Mouse (Mus musculus) limb, embryonic 12.5 days (tissue): ENCODE measurements around the gene Cntnap2. TPM values are rescaled to one million over a fixed set of nuclear protein-coding genes. Genes with fewer than 3 reads are reported as not detected.

Source experiments
- ATAC-seq: fragments of 200-750 bp; cut with Nextera tagmentation; 2 replicates; pipeline ENCODE4 v1.8.0; 2017; ENCODE audit warnings: low read depth, moderate TSS enrichment; ENCODE audit not compliant: insufficient number of reproducible peaks, insufficient read depth, low FRiP score, low TSS enrichment
- H3K27ac ChIP-seq: fragments of 300-500 bp; sonication (generic); 2 replicates; pipeline ENCODE4 v1.5.1; 2016; ENCODE audit warnings: mild to moderate bottlenecking, moderate library complexity
- H3K27me3 ChIP-seq: fragments of 300-500 bp; sonication (generic); 2 replicates; pipeline ENCODE4 v1.6.1; 2016; ENCODE audit warnings: mild to moderate bottlenecking, moderate library complexity
- H3K36me3 ChIP-seq: fragments of 300-500 bp; sonication (generic); 2 replicates; pipeline ENCODE4 v1.6.1; 2016; ENCODE audit warnings: mild to moderate bottlenecking, moderate library complexity
- H3K4me1 ChIP-seq: fragments of 300-500 bp; sonication (generic); replicated peaks from 2 replicates; pipeline ENCODE4 v1.6.1; 2016
- H3K4me2 ChIP-seq: fragments of 300-500 bp; sonication (generic); 2 replicates; pipeline ENCODE4 v1.6.1; 2016; ENCODE audit warnings: mild to moderate bottlenecking, moderate library complexity
- H3K4me3 ChIP-seq: fragments of 300-500 bp; sonication (generic); replicated peaks from 2 replicates; pipeline ENCODE4 v1.5.1; 2016; ENCODE audit warnings: mild to moderate bottlenecking
- H3K9ac ChIP-seq: fragments of 300-500 bp; sonication (generic); replicated peaks from 2 replicates; pipeline ENCODE4 v1.6.1; 2016; ENCODE audit warnings: mild to moderate bottlenecking, moderate library complexity
- H3K9me3 ChIP-seq: fragments of 300-500 bp; sonication (generic); 2 replicates; pipeline ENCODE4 v1.6.1; 2016; ENCODE audit warnings: mild to moderate bottlenecking, moderate library complexity
- WGBS: fragments of 180-500 bp; shearing (Covaris S2); methylation state at CpG from one replicate; pipeline ENCODE4 v1.1.7; 2016; 5-methylcytosine and 5-hydroxymethylcytosine counted together
- polyA plus RNA-seq: library from polyadenylated mRNA; unstranded; fragments of >200 nt; fragmentation: Nextera tagmentation; extraction: Ambion mirVana; gene quantifications from 2 replicates; pipeline ENCODE4 v1.2.1, GENCODE M21; 2016

The Cntnap2 gene
- polyA plus RNA-seq, 1 experiment from 2014 or later, result 1.6 TPM

- Histone ChIP-seq H3K27me3 (no peaks in the 10 kb centered on the region), H3K27ac (no peak overlapping the region), H3K4me3 (no peak overlapping the region), H3K4me2 (no peak overlapping the region), H3K9me3 (no peaks in the 10 kb centered on the region), H3K9ac (no peak overlapping the region), H3K36me3 (no peaks in the 10 kb centered on the region), H3K4me1 (no peaks in the 10 kb centered on the region)
- ATAC-seq, result no peak
- WGBS, result 96% methylated on average over 2 of the region's 2 CpGs
These were observed 1021.1 kb downstream of the Cntnap2 start for GRCm38 (mm10) chr6:46080236-46080635.

GRCm38 (mm10) chr6:46081432-46081831, 1022.3 kb downstream of the Cntnap2 start:
- H3K27me3 ChIP-seq, result no peaks in the 10 kb centered on the region
- H3K4me1 ChIP-seq, result no peaks in the 10 kb centered on the region
- H3K9me3 ChIP-seq, result no peaks in the 10 kb centered on the region
- H3K27ac ChIP-seq, result no peak overlapping the region
- no peak for ATAC-seq
- no peak overlapping the region for H3K4me2 ChIP-seq
- no peak overlapping the region for H3K9ac ChIP-seq
- no peak overlapping the region for H3K4me3 ChIP-seq
- no peaks in the 10 kb centered on the region for H3K36me3 ChIP-seq

GRCm38 (mm10) chr6:46143189-46143841, 1084.2 kb downstream of the Cntnap2 start:
- ATAC-seq, result no peak
- Histone ChIP-seq H3K4me2 (no peak overlapping the region), H3K4me1 (no peaks in the 10 kb centered on the region; the same call in 1 of the 2 replicates), H3K36me3 (no peaks in the 10 kb centered on the region), H3K4me3 (no peak overlapping the region), H3K9ac (no peak overlapping the region), H3K27ac (no peak overlapping the region), H3K27me3 (no peaks in the 10 kb centered on the region), H3K9me3 (no peaks in the 10 kb centered on the region)
- WGBS, result 91% methylated on average over 1 of the region's 1 CpGs

GRCm38 (mm10) chr6:46166837-46167236, 1107.7 kb downstream of the Cntnap2 start:
- Histone ChIP-seq H3K9me3 (no peaks in the 10 kb centered on the region), H3K4me3 (no peak overlapping the region), H3K27me3 (no peaks in the 10 kb centered on the region), H3K27ac (no peak overlapping the region), H3K4me1 (no peaks in the 10 kb centered on the region), H3K4me2 (no peak overlapping the region), H3K36me3 (no peaks in the 10 kb centered on the region), H3K9ac (no peak overlapping the region)
- 76% methylated on average over 1 of the region's 1 CpGs for WGBS
- ATAC-seq, result no peak

GRCm38 (mm10) chr6:46197298-46197697, 1138.1 kb downstream of the Cntnap2 start:
- no peak overlapping the region for H3K4me3 ChIP-seq
- H3K27me3 ChIP-seq, result no peaks in the 10 kb centered on the region
- H3K9me3 ChIP-seq, result no peaks in the 10 kb centered on the region
- H3K27ac ChIP-seq, result no peak overlapping the region
- no peak overlapping the region for H3K4me2 ChIP-seq
- ATAC-seq, result no peak
- no peak overlapping the region for H3K9ac ChIP-seq
- 90% methylated on average over 2 of the region's 2 CpGs for WGBS
- no peaks in the 10 kb centered on the region for H3K36me3 ChIP-seq
- H3K4me1 ChIP-seq, result no peaks in the 10 kb centered on the region

GRCm38 (mm10) chr6:46201828-46202227, 1142.7 kb downstream of the Cntnap2 start:
- Histone ChIP-seq H3K9me3 (no peaks in the 10 kb centered on the region), H3K4me2 (no peak overlapping the region), H3K4me3 (no peak overlapping the region), H3K36me3 (no peaks in the 10 kb centered on the region), H3K9ac (no peak overlapping the region), H3K4me1 (no peaks in the 10 kb centered on the region), H3K27ac (no peak overlapping the region), H3K27me3 (no peaks in the 10 kb centered on the region)
- WGBS, result 77% methylated on average over 4 of the region's 4 CpGs
- no peak for ATAC-seq

GRCm38 (mm10) chr6:46205531-46205930, 1146.4 kb downstream of the Cntnap2 start:
- H3K4me1 ChIP-seq, result no peaks in the 10 kb centered on the region
- no peak overlapping the region for H3K9ac ChIP-seq
- H3K4me3 ChIP-seq, result no peak overlapping the region
- H3K27me3 ChIP-seq, result no peaks in the 10 kb centered on the region
- no peak for ATAC-seq
- no peaks in the 10 kb centered on the region for H3K36me3 ChIP-seq
- 71% methylated on average over 2 of the region's 2 CpGs for WGBS
- H3K9me3 ChIP-seq, result no peaks in the 10 kb centered on the region
- H3K27ac ChIP-seq, result no peak overlapping the region
- no peak overlapping the region for H3K4me2 ChIP-seq

- H3K27me3 ChIP-seq, result no peaks in the 10 kb centered on the region
- ATAC-seq, result no peak
- H3K9ac ChIP-seq, result no peak overlapping the region
- no peaks in the 10 kb centered on the region for H3K36me3 ChIP-seq
- H3K4me2 ChIP-seq, result no peak overlapping the region
- H3K9me3 ChIP-seq, result no peaks in the 10 kb centered on the region
- H3K27ac ChIP-seq, result no peak overlapping the region
- 97% methylated on average over 1 of the region's 1 CpGs for WGBS
- H3K4me1 ChIP-seq, result no peaks in the 10 kb centered on the region
- H3K4me3 ChIP-seq, result no peak overlapping the region
These were observed 1173.7 kb downstream of the Cntnap2 start for GRCm38 (mm10) chr6:46232889-46233288.

GRCm38 (mm10) chr6:46240349-46240748, 1181.2 kb downstream of the Cntnap2 start:
- no peak for ATAC-seq
- Histone ChIP-seq H3K9me3 (no peaks in the 10 kb centered on the region), H3K9ac (no peak overlapping the region), H3K27me3 (no peaks in the 10 kb centered on the region), H3K27ac (no peak overlapping the region), H3K36me3 (no peaks in the 10 kb centered on the region), H3K4me3 (no peak overlapping the region), H3K4me2 (no peak overlapping the region), H3K4me1 (no peaks in the 10 kb centered on the region)
- WGBS, result 58% methylated on average over 2 of the region's 2 CpGs

- H3K27me3 ChIP-seq, result no peaks in the 10 kb centered on the region
- WGBS, result 34% methylated on average over 1 of the region's 1 CpGs
- no peak overlapping the region for H3K4me3 ChIP-seq
- no peaks in the 10 kb centered on the region for H3K9me3 ChIP-seq
- no peak overlapping the region for H3K9ac ChIP-seq
- no peaks in the 10 kb centered on the region for H3K4me1 ChIP-seq
- H3K36me3 ChIP-seq, result no peaks in the 10 kb centered on the region
- no peak overlapping the region for H3K27ac ChIP-seq
- no peak for ATAC-seq
- no peak overlapping the region for H3K4me2 ChIP-seq
These were observed 1204.0 kb downstream of the Cntnap2 start for GRCm38 (mm10) chr6:46263171-46263570.

GRCm38 (mm10) chr6:46346946-46347345, 1287.8 kb downstream of the Cntnap2 start:
- H3K27me3 ChIP-seq, result no peaks in the 10 kb centered on the region
- ATAC-seq, result no peak
- no peaks in the 10 kb centered on the region for H3K36me3 ChIP-seq
- no peaks in the 10 kb centered on the region for H3K4me1 ChIP-seq
- no peak overlapping the region for H3K4me2 ChIP-seq
- H3K27ac ChIP-seq, result no peak overlapping the region
- WGBS, result 68% methylated on average over 5 of the region's 5 CpGs
- H3K9me3 ChIP-seq, result no peaks in the 10 kb centered on the region
- H3K4me3 ChIP-seq, result no peak overlapping the region
- no peak overlapping the region for H3K9ac ChIP-seq

GRCm38 (mm10) chr6:46361091-46361490, 1301.9 kb downstream of the Cntnap2 start:
- Histone ChIP-seq H3K4me1 (no peaks in the 10 kb centered on the region), H3K9ac (no peak overlapping the region), H3K4me2 (no peak overlapping the region), H3K4me3 (no peak overlapping the region), H3K27ac (no peak overlapping the region), H3K36me3 (no peaks in the 10 kb centered on the region), H3K27me3 (no peaks in the 10 kb centered on the region), H3K9me3 (no peaks in the 10 kb centered on the region)
- WGBS, result 86% methylated on average over 2 of the region's 2 CpGs
- no peak for ATAC-seq
